Mouse (Mus musculus) lung, postnatal 14 days (tissue): Measurements from ENCODE around the gene Anapc7.
A peak's percentile ranks its signal among the peaks of the same experiment; 100 is the strongest.

Source experiments
- DNase-seq: peaks from one replicate; pipeline ENCODE4 v3.0.0; 2021

Gene Anapc7

GRCm38 (mm10) chr5:122421271-122422068 is at the start of gene Anapc7:
Anapc7 (plus strand) TSS chr5:122421693.
- DNase-seq, result no peak

- DNase-seq, result peak; percentile 99
Observed at GRCm38 (mm10) chr5:122372192-122372769, 49.2 kb upstream of the Anapc7 start, which contains the start of gene Fam216a. Fam216a (minus strand) TSS chr5:122372364.

- no peak for DNase-seq
Observed at GRCm38 (mm10) chr5:122372878-122373277, 48.6 kb upstream of the Anapc7 start.

DNA sequence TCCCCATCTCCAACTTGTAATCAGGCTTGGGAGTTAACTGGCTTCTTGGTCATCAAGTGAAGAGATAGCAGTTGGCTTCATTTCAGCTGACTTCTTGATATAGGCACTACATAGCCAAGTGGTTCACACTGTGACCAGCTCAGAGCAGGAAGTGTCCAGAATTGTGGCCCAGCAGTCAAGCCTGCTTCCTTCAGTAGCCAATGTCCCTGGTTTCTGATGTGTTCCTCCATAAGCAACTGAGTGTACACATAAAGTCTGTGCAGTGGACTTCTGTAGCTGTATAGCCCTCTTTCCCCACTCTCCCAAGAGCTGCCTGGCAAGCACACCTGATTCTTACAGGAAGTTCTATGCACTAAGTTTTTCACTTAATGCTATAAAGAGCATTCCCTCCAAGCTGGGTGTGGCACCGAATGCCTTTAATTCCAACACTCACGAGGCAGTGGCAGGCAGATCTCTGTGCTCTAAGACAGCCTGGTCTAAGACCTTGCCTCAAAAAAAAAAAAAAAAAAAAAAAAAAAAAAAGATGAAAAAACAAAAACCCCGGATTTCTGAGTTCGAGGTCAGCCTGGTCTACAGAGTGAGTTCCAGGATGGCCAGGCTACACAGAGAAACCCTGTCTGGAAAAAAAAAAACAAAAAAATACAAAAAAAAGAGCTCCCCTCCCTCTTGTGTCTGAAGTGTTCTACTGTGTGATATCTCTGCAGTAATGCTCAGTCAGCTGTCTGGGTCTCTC is 44.2 kb upstream of the Anapc7 start:
- DNase-seq, result no peak

DNA sequence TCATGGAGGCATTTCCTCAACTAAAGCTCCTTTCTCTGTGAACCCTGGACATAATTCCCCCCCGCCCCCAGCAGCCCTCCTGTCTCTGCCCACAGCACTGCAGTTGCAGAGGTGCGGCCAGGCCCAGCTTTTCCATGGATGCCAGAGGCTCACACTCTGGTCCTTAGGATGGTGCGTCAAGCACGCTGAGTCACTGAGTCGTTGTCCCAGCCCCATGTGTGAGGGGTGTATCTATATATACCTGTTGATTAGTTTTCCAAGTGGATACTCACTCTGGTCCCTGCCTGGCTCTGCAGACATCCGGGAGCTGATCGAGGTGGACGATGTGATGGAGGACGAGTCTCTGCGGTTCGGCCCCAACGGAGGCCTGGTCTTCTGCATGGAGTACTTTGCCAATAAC is 43.3 kb upstream of the Anapc7 start:
- DNase-seq, result no peak

DNA sequence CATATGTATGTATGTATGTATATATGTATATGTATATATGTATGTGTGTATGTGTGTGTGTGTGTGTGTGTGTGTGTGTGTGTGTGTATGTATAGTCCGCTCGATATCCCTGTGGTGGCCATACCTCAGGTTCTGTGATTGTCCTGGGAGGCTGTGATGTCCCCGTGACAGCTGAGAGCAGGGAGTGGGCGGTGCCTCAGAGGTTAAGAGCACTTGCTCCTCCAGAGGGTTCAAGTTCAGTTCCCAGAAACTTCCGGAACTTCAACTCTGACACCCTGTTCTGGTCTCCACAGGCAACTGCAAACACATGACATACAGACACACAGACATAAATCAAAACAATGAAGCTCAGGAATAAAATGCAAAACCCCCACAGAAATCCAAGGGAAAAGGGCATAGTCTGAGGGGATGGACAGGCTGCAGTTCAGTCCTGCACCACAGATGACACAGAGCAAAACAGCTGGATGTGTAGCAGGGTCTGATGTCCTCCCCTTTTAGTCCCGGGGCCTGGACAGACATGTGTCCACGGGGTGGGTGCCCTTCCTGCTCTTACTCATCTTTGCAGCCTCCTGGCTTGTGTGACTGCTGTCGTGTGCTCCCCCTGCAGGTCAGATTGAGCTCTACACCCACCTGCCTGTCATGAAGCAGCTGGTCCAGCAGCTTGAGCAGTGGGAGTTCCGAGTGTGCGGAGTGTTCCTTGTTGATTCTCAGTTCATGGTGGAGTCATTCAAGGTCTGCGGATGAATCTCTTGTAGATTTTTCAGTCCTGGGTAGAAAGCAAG is 41.9 kb upstream of the Anapc7 start:
- peak; percentile 78 for DNase-seq

- DNase-seq, result no peak
Observed at GRCm38 (mm10) chr5:122390006-122390405, 31.5 kb upstream of the Anapc7 start.

DNA sequence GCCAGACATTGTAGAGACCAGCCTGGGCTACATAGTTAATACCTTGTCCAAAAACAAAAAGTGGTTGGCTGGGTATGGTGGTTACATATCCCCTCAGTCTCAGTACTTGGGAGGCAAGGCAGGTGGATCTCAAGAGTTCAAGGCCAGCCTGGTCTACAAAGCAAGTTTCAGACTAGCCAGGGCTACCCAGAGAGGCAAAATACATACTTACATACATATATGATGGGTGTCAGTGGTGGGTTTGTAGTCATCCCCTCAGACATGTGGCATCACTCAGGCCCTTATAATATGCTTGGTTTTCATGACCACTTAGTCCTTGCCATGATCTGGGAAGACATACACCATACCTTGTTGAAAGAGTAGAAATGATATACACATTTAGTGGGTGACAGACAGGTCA is 30.8 kb upstream of the Anapc7 start:
- no peak for DNase-seq

DNA sequence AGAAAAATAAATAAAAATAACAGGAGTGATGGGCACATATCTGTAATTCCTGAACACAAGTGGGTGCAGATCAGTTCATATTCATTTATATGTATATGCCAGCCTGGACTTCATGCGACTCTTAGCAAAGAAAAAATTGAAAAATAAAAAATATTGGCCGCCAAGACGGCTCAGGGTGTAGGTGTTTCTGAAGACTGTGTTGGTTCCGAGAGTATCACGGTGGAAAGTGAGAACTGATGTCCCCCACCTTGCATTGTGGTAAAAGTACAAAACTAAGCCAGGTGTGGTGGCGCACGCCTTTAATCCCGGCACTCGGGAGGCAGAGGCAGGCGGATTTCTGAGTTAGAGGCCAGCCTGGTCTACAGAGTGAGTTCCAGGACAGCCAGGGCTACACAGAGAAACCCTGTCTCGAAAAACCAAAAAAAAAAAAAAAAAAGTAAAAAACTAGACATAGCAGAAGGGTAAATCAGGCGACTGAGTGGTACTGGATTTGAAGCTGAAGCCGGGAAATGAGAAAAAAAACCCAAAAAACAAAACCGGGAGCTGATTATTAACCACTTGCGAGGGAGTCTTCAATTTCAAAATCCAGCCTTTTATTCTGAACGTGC is 30.2 kb upstream of the Anapc7 start:
- DNase-seq, result no peak

DNA sequence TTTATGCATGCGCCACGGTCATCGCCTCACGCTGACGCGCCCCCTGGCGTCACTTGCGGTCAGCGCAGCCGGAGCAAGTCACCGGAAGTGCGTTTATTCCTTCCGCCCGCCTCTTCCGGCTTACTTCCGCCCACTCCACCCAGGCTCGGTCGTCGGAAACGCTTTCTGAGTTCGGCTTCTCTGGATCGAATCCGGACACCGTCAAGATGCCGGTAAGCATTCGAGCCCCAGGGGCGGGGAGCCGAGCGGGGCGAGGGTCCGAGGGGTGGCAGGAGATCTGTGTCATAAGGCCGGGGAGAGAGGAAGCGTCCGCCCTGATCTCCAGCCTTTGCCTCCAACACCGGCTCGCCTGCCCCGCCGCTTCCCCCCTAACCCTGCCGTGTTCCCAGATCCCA is 29.7 kb upstream of the Anapc7 start, which contains the start of gene Arpc3:
Gene Arpc3, plus strand, starts transcription at position 93 of the 395 bp plus-strand sequence.
- peak; percentile 94 for DNase-seq

DNA sequence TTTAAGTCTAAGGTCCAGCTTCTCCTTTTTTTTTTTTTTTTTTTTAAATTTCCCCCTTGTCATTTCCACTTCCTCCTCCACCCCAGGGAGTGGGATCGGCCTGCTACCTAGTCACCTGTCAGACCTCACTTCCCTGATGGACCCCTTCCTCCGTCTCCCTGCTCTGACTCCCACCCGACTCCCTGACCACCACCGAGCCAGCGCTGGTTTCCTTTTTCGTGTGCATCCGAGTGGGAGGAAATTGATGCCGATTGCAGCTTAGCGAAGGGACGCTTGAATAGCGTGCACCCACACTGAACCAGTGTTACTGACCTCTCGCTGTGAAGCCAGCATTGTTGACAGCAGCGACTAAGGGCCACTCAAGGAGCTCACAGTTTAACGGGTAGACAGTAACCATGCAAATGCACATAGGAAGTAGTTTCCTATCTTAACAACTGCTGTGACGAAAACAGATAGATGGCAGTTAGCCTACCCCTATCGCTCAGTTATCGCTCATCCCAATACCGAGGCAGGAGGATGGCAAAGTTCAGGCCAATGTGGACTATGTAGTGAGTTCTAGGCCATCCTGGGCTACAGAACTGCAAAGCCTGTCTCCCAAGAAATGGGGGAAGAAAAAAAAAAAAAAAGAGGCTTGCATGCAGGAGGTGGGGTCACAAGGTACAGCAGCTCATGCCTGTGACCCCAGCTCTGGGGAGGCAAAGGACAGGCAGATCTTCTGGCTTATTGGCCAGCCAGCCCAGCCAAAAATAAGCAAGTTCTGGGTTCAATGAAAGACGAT is 29.1 kb upstream of the Anapc7 start:
- peak; percentile 31 for DNase-seq

DNA sequence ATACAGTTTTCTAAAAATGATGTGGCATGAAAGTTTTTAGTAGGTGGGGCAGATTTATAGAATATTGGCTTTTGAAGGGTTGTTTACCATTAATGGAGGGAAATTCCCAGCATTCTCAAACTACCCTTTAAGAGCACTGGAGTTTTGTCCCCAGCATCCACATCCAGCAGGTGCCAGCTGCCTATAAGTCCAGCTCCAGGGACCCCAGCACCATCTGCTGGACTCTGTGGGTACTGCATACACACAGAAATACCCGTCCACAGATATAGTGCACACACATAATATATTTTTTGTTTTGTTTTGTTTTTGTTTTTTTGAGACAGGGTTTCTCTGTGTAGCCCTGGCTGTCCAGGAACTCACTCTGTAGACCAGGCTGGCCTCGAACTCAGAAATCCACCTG is 27.6 kb upstream of the Anapc7 start:
- DNase-seq, result peak; percentile 87

- DNase-seq, result peak; percentile 71
Observed at GRCm38 (mm10) chr5:122396791-122397190, 24.7 kb upstream of the Anapc7 start.

- no peak for DNase-seq
Observed at GRCm38 (mm10) chr5:122397495-122397894, 24.0 kb upstream of the Anapc7 start.

DNA sequence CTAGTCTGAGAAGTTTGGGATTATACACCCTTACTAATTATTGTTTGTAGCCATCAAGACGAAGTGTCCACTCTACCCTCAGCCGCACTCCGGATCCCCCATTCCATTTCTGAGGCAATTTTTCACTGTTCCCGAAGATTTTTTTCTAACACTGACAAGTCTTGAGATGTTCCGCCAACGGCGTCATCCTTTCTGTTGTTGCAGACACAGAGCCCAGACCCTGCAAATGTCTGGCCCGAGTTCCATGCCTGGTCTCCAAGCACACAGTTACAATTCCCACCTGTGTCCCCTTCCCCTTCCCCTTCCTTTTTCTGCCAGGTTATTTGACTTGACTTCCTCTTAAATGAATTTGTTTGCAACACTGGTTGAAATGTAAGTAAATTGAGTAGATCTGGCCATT is 21.6 kb upstream of the Anapc7 start:
- no peak for DNase-seq

GRCm38 (mm10) chr5:122400628-122401302 is 20.7 kb upstream of the Anapc7 start:
- DNase-seq, result peak; percentile 64

DNA sequence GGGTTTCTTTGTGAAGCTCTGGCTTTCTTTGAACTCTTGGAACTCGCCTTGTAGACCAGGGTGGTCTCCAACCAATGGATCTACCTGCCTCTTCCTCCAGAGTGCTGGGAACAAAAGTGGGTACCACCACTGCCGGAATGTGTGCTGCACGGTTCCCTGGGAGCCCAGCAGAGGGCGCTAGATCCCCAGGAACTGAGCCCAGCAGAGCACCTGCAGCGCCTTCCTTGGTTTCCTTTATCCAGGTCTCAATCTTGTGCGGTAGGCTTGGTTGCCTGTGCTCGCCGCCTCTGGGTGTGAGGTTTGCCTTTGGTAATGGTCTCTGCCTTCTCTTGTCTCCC is 20.2 kb upstream of the Anapc7 start:
- peak; percentile 80 for DNase-seq

GRCm38 (mm10) chr5:122402160-122402559 is 19.3 kb upstream of the Anapc7 start:
- no peak for DNase-seq

GRCm38 (mm10) chr5:122402772-122403171 is 18.7 kb upstream of the Anapc7 start:
- peak; percentile 34 for DNase-seq

- DNase-seq, result no peak
Observed at GRCm38 (mm10) chr5:122403362-122403761, 18.1 kb upstream of the Anapc7 start.

GRCm38 (mm10) chr5:122405537-122405936 is 16.0 kb upstream of the Anapc7 start:
- DNase-seq, result no peak
